Mouse (Mus musculus): ENCODE results near the gene Itpkc.
A peak's percentile ranks its signal among the peaks of the same experiment; 100 is the strongest.

GRCm38 (mm10) chr7:27271423-27271822 is 43.0 kb upstream of the Itpkc start:
- TF ChIP-seq CTCF (conservative IDR thresholded peaks at IDR 0.05; ENCODE audit: insufficient read depth, insufficient read length, low read depth, low read length) (peak; percentile 15; the same call in 1 of the 2 replicates), POLR2A (IDR thresholded peaks at IDR 0.05; ENCODE audit: low read depth, low read length) (no peak)

All from kidney, adult 2 months (tissue).